Mouse (Mus musculus) heart, postnatal 36 days (tissue): Measurements from ENCODE around the gene Rab19. TPM values are rescaled to one million over a fixed set of nuclear protein-coding genes. Genes with fewer than 3 reads are reported as not detected.
"Not testable (repeated sequence)": the region's sequence is repeated elsewhere in the genome, so short reads cannot be mapped to it uniquely, and the experiment has no call there.

Experiments
- DNase-seq, 2 experiments: peaks; one replicate each; pipeline ENCODE4 v3.0.0; 2021 to 2022
- intact Hi-C: fragments of 180-260 bp; cut with DNase I; formaldehyde crosslinking; loops from one replicate; pipeline ENCODE4 v1.15.1; 2025
- total RNA-seq, 2 experiments: library from RNA; stranded (reverse); gene quantifications; 2 replicates each; pipeline ENCODE4 v1.2.3; 2021

The Rab19 gene
- total RNA-seq, 2 experiments from 2014 or later: 0.25 to 0.27 TPM

DNA sequence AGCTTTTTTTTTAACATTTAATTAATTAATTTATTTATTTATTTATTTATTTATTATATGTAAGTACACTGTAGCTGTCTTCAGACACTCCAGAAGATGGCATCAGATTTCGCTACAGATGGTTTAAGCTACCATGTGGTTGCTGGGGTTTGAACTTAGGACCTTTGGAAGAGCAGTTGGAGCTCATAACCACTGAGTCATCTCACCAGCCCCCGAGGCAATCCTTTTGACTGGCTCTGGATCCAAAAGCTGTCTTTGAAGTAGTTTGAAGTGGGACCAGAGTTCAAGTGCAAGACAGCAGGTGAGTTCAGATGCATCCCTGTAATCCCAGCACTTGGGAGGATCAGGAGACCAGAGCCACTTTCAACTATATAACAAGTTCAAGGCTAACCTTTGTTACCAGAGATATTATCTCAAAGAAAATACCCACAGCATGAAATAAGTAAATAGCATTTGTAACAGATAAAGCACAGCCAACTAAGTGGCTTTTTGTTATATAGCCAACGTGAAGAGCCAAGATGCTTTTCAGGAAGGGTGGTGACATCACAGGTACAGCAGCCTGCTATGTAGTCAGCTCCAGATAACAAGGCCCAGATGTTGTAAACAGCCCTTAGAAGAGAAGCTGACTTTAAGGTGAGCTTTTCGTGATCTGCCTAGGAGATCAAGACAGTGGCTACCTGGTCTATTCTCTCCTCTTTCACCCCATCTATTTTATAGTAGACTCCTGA is 46.5 kb downstream of the Rab19 start:
- DNase-seq: no peak
- intact Hi-C loops: no loop called here

- intact Hi-C loops: no loop called here
Observed at GRCm38 (mm10) chr6:39429007-39429788, 48.2 kb downstream of the Rab19 start.

DNA sequence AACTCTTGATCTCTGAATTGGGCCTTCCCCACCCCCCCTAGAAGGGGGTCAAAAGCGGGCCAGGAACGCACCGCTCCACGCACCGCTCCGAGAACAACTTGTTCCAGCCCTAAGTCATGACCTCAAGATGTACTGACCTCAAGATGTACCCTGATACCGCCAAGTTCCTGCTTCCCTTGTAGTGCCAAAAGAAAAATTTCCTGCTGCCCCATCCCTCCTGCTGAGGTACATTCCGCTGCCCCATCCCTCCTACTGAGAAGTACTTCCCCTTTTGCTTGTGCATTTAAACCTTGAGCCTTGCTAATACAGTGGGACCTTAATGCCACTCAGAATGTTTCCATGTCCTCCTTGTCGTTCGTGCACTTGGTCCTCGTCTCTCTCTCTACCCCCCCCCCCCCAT is 49.7 kb downstream of the Rab19 start:
- intact Hi-C loops: no loop called here
- DNase-seq: no peak

More at GRCm38 (mm10) chr6:39429007-39429788, 48.2 kb downstream of the Rab19 start:
- DNase-seq: no peak

DNA sequence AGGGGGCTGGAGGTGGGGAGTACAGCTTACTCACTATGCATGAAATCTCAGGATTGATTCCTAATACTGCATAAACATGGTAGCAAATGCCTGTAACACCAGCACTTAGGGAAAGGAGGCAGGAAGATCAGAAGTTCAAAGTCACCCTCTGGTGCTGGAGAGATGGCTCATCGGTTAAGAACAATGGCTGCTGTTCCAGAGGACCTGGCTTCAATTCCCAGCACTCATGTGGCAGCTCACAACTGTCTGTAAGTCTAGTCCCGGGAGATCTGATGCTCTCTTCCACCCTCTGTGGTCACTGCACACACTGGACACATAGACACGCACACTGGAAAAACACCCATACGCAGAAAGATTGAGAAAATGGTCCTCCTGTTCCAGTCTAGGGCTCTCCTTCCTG is 52.2 kb downstream of the Rab19 start:
- DNase-seq: no peak
- intact Hi-C loops: no loop called here

DNA sequence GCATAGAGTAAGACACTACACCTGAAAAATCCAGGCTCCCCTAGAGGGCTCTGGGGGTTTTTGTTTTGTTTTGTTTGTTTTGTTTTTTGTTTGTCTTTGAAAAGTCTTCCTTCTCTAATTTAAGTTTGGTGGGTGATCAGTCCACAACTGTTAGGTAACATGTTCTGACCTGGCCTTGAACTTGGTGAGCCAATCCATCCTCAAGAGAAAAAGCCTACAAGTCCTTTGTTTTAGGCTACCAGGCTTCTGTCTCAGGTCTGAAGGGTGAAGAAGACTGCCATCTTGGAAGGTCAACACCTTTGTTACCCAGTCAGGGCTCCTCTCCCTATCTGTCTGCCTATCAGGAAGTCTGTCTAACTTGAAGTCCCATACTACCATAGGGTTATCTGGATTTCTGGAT is 52.7 kb downstream of the Rab19 start:
- DNase-seq: no peak
- intact Hi-C loops: no loop called here

DNA sequence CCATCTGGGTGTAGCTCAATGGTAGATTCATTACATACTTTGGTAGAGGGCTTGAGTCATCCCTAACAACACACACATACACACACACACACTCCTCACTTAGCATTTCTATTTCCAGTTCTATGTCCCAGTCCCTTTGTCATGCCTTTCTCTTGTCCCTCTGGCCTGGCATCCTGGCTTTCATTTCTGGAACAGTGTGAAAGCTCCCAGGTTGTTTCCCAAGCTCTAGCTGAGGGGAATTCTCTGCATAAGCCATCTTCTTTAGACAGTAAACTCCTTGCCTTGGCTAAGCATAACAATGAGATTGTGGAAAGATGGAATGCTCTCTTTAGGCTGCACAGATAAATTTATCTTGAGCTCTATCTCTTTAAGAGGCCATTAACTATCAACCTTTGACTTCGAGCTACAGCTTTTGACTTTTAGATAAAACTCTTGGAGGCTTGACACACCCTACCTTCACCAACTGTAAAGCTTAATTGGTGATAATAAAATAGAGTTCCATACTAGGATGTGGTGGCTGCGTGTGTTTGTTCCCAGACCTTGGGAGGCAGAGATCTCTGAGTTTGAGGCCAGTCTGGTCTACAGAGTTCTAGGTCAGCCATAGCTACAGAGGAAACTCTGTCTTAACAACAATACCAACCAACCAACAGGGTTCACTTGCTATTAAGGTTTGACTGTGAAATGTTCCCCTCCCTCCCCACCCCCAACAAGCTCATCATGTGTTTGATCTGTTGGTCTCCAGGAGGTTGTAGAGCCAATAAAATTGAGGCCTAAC is 53.3 kb downstream of the Rab19 start:
- no peak for DNase-seq
- intact Hi-C loops: no loop called here

- no peak for DNase-seq
- intact Hi-C loops: no loop called here
Observed at GRCm38 (mm10) chr6:39434886-39435492, 54.0 kb downstream of the Rab19 start.

DNA sequence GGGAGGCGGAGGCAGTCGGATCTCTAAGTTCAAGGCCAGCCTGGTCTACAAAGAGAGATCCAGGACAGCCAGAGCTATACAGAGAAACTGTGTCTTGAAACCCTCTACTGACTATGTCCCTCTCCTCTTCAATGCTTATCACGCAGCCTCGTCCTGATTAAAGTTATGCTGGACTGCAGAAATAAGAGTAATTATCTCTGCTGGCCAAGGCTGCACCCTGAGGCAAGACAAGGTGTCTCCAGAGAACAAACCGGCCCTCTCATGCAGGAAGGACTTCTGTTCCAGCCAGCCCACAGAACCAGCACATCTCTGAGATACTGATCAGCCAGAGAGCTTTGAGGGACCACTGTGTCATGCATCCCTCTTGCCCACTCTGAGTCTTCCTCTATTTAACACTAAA is 54.9 kb downstream of the Rab19 start:
- intact Hi-C loops: no loop called here

DNA sequence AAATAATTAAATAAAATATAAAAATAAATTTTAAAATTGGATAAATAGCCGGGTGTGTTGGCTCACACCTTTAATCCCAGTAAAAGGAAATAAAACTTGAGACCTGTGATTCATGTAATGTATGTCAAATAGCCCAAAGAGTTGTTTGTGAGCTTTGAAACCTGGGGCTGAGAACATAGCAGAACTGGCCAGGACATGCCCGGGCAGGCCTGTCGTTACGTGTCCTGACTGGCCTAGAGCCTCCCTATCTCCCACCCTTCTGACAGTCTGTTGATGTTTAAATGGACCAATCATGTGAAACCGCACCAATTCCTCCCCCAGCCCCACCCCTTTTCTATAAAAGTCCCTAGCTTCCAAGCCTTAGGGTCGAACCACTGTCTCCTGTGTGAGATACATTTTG is 56.5 kb downstream of the Rab19 start:
- DNase-seq, intact Hi-C loops: not testable (repeated sequence)

More for the DNA sequence above, 54.9 kb downstream of the Rab19 start:
- no peak for DNase-seq

Other genes with a start within 250 kb of the Rab19 start
- 10 to 100 TPM; 17.9 to 22.4 TPM for gene Kdm7a, start 174.4 kb upstream of the Rab19 start, total RNA-seq
- 10 to 100 TPM; 21.5 to 22.8 TPM for gene Slc37a3, start 3.5 kb upstream of the Rab19 start, total RNA-seq
- 10 to 100 TPM; 60.7 to 80.6 TPM for gene Mkrn1, start 39.3 kb downstream of the Rab19 start, total RNA-seq
- 1 to 10 TPM; 6.8 to 7.4 TPM for gene Dennd2a, start 176.7 kb downstream of the Rab19 start, total RNA-seq
- 10 to 100 TPM; 14.0 to 15.8 TPM for gene Adck2, start 192.7 kb downstream of the Rab19 start, total RNA-seq
- under 1 TPM in 1 of 2 experiments, not detected in 1; 0.72 TPM for gene Gm42420, start 204.6 kb downstream of the Rab19 start, total RNA-seq
- 100 to 1,000 TPM; 703 to 715 TPM for gene Ndufb2, start 211.4 kb downstream of the Rab19 start, total RNA-seq